Comparison of ENCODE assay signal across 12 mouse cellular contexts in genomic region chr7:78361341-78362309, GRCm38 (mm10).
DNase-seq lines count a peak whose midpoint lies in the region; ATAC-seq and TF ChIP-seq lines count a peak whose summit lies in the region.
"Had no signal": no experiment of that assay in that cellular context is flagged by ENCODE, and none has a peak within 500 bp of the region (broad histone marks: within the 10 kb centered on the region; RNA-seq: fewer than 3 reads in every experiment).

No protein-coding gene starts in this region.

- DNase-seq in kidney, adult 2 months, result peak; percentile 5
- no peak for DNase-seq in kidney, adult 11 months
- DNase-seq in MEL (ENCODE audit: low read depth, low spot score) (no peak), ZHBTc4 (ENCODE audit: low read depth, low spot score) (peak; percentile 6)
- DNase-seq in heart, adult 8-10 months (ENCODE audit: low spot score), result no peak
- DNase-seq: thymus, postnatal 4 days had no signal

- no peaks in the 10 kb centered on the region for H3K36me3 ChIP-seq in kidney, adult 2 months (ENCODE audit: control insufficient read depth, insufficient read depth, low read length)
- no peaks in the 10 kb centered on the region for H3K36me3 ChIP-seq in MEL (ENCODE audit: control insufficient read depth in 1 of 2, insufficient read depth in 2 of 2, low read length in 2 of 2)
- no peaks in the 10 kb centered on the region for H3K36me3 ChIP-seq in midbrain, embryonic 12.5 days
- H3K36me3 ChIP-seq in intestine, postnatal 0 days (ENCODE audit: control insufficient read depth, insufficient read depth), result no peaks in the 10 kb centered on the region
- H3K36me3 ChIP-seq: G1E; liver, embryonic 15.5 days had no signal

- no peaks in the 10 kb centered on the region for H3K79me2 ChIP-seq in MEL (ENCODE audit: control insufficient read depth, insufficient read depth, low read length, poor library complexity)

- H3K4me3 ChIP-seq in kidney, adult 2 months (ENCODE audit: insufficient read depth, low read depth, low read length), result no peak overlapping the region
- no peak overlapping the region for H3K4me3 ChIP-seq in MEL (ENCODE audit: control insufficient read depth in 1 of 2, insufficient read depth in 1 of 2, low read depth in 2 of 2, low read length in 2 of 2)
- no peak overlapping the region for H3K4me3 ChIP-seq in midbrain, embryonic 12.5 days
- no peak overlapping the region for H3K4me3 ChIP-seq in intestine, postnatal 0 days (ENCODE audit: low read depth, low read length)
- H3K4me3 ChIP-seq: erythroblast, embryonic 14.5 days; liver, embryonic 15.5 days had no signal

- TF ChIP-seq EP300 in MEL (IDR thresholded peaks at IDR 0.05; ENCODE audit: low read depth in 1 of 2, low read length in 2 of 2), result no peak

- WGBS in kidney, adult 2 months, result 41% methylated on average over 8 of the region's 8 CpGs
- 68% methylated on average over 8 of the region's 8 CpGs for WGBS in midbrain, embryonic 12.5 days
- WGBS in intestine, postnatal 0 days, result 54% methylated on average over 8 of the region's 8 CpGs

- no peaks in the 10 kb centered on the region for H3K4me1 ChIP-seq in kidney, adult 2 months (ENCODE audit: control insufficient read depth, insufficient read depth, low read length)
- no peaks in the 10 kb centered on the region for H3K4me1 ChIP-seq in MEL (ENCODE audit: control insufficient read depth in 1 of 2, insufficient read depth in 2 of 2, low read length in 2 of 2)
- H3K4me1 ChIP-seq in midbrain, embryonic 12.5 days, result peaks cover 5% of the 10 kb centered on the region; the same call in 1 of the 2 replicates
- no peaks in the 10 kb centered on the region for H3K4me1 ChIP-seq in intestine, postnatal 0 days (replicated peaks; ENCODE audit: control insufficient read depth, insufficient read depth, low read length)
- H3K4me1 ChIP-seq: liver, embryonic 15.5 days had no signal

- TF ChIP-seq POLR2A in kidney, adult 2 months (IDR thresholded peaks at IDR 0.05; ENCODE audit: low read depth, low read length), result no peak
- no peak for TF ChIP-seq POLR2A in MEL (IDR thresholded peaks at IDR 0.05; ENCODE audit: control insufficient read depth in 1 of 2, insufficient read depth in 1 of 2, low read depth in 1 of 2, low read length in 2 of 2, poor library complexity in 1 of 2)

- no peaks in the 10 kb centered on the region for H3K27me3 ChIP-seq in kidney, adult 2 months (replicated peaks; ENCODE audit: control insufficient read depth, insufficient read depth, low read length)
- H3K27me3 ChIP-seq in MEL (ENCODE audit: control insufficient read depth in 1 of 2, insufficient read depth in 2 of 2, low read length in 2 of 2), result no peaks in the 10 kb centered on the region
- no peaks in the 10 kb centered on the region for H3K27me3 ChIP-seq in midbrain, embryonic 12.5 days
- no peaks in the 10 kb centered on the region for H3K27me3 ChIP-seq in intestine, postnatal 0 days (replicated peaks; ENCODE audit: control insufficient read depth, insufficient read depth, low read length)
- H3K27me3 ChIP-seq: liver, embryonic 15.5 days had no signal

- H3K4me2 ChIP-seq in midbrain, embryonic 12.5 days (replicated peaks), result no peak overlapping the region
- no peak overlapping the region for H3K4me2 ChIP-seq in intestine, postnatal 0 days (replicated peaks; ENCODE audit: low read depth)
- H3K4me2 ChIP-seq: liver, embryonic 15.5 days had no signal

- H3K9ac ChIP-seq in MEL (ENCODE audit: control insufficient read depth, low read depth, low read length, poor library complexity, severe bottlenecking), result no peak overlapping the region
- H3K9ac ChIP-seq in midbrain, embryonic 12.5 days (replicated peaks), result no peak overlapping the region
- no peak overlapping the region for H3K9ac ChIP-seq in intestine, postnatal 0 days (ENCODE audit: low read depth, low read length)
- H3K9ac ChIP-seq: liver, embryonic 15.5 days had no signal

- H3K9me3 ChIP-seq in MEL (replicated peaks; ENCODE audit: insufficient read depth, low read length), result no peaks in the 10 kb centered on the region
- no peaks in the 10 kb centered on the region for H3K9me3 ChIP-seq in midbrain, embryonic 12.5 days
- no peaks in the 10 kb centered on the region; the same call in 1 of the 2 replicates for H3K9me3 ChIP-seq in intestine, postnatal 0 days (ENCODE audit: control insufficient read depth)
- H3K9me3 ChIP-seq: liver, embryonic 15.5 days had no signal

- TF ChIP-seq CTCF in kidney, adult 2 months (conservative IDR thresholded peaks at IDR 0.05; ENCODE audit: insufficient read depth, insufficient read length, low read depth, low read length), result no peak
- no peak for TF ChIP-seq CTCF in MEL (IDR thresholded peaks at IDR 0.05 in 2 of 3, conservative IDR thresholded peaks at IDR 0.05 in 1 of 3; ENCODE audit: control insufficient read depth in 1 of 3, insufficient read depth in 1 of 3, low read depth in 2 of 3, low read length in 3 of 3, poor library complexity in 1 of 3, severe bottlenecking in 1 of 3)
- TF ChIP-seq CTCF in intestine, postnatal 0 days (IDR thresholded peaks at IDR 0.05; ENCODE audit: low read depth), result no peak

- TF ChIP-seq RAD21 in MEL (IDR thresholded peaks at IDR 0.05; ENCODE audit: low read depth, low read length), result no peak

- 0 out of 2 replicates have a peak, but pooled peaks have one; percentile 44 for ATAC-seq in midbrain, embryonic 12.5 days (ENCODE audit: low FRiP score, low read depth)
- ATAC-seq in intestine, postnatal 0 days, result no peak
- ATAC-seq: inflammation-experienced regulatory T-cells, adult 6 months had no signal

- no peak overlapping the region for H3K27ac ChIP-seq in kidney, adult 2 months (ENCODE audit: insufficient read depth, low read depth, low read length)
- H3K27ac ChIP-seq in MEL (ENCODE audit: control insufficient read depth, low read depth, low read length), result no peak overlapping the region
- no peak overlapping the region for H3K27ac ChIP-seq in midbrain, embryonic 12.5 days (replicated peaks)
- no peak overlapping the region for H3K27ac ChIP-seq in intestine, postnatal 0 days (ENCODE audit: low read depth, low read length)
- H3K27ac ChIP-seq: liver, embryonic 15.5 days had no signal

TF ChIP-seq in MEL, 35 proteins besides CTCF, POLR2A, EP300 and RAD21:
- no peak for TF ChIP-seq SIN3A (IDR thresholded peaks at IDR 0.05; ENCODE audit: low read length)
- TF ChIP-seq POLR2AphosphoS5 (IDR thresholded peaks at IDR 0.05; ENCODE audit: borderline replicate concordance, low read depth, low read length), result peak; percentile 20; the same call in 1 of the 2 replicates

Comparison
In these comparisons a context has a peak if more than half of its experiments do, and no peak if none do; other contexts are left out.
1. DNase-seq: peak in kidney, adult 2 months (single experiment) and ZHBTc4 (single experiment); none in kidney, adult 11 months (single experiment), MEL (single experiment) and heart, adult 8-10 months (single experiment).